Mouse (Mus musculus) kidney, postnatal 0 days (tissue): ENCODE results near the gene Serbp1. TPM values are rescaled to one million over a fixed set of nuclear protein-coding genes. Genes with fewer than 3 reads are reported as not detected.

Experiments used
- ATAC-seq: fragments of 200-750 bp; cut with Nextera tagmentation; replicated peaks from 2 replicates; pipeline ENCODE4 v1.8.0; 2017; ENCODE audit warnings: low read depth, moderate number of reproducible peaks, moderate TSS enrichment, moderate library complexity; ENCODE audit not compliant: low FRiP score
- DNase-seq: peaks from one replicate; pipeline ENCODE4 v3.0.0-alpha.2; 2016; ENCODE audit warnings: low spot score
- H3K27ac ChIP-seq: fragments of 300-500 bp; sonication (generic); 2 replicates; pipeline ENCODE4 v1.5.1; 2014; ENCODE audit warnings: mild to moderate bottlenecking
- H3K27me3 ChIP-seq: fragments of 300-500 bp; sonication (generic); 2 replicates; pipeline ENCODE4 v1.6.1; 2014; ENCODE audit warnings: low read length, mixed read lengths; ENCODE audit not compliant: insufficient read depth
- H3K36me3 ChIP-seq: fragments of 300-500 bp; sonication (generic); 2 replicates; pipeline ENCODE4 v1.6.1; 2014; ENCODE audit warnings: low read length, mixed read lengths; ENCODE audit not compliant: insufficient read depth
- H3K4me1 ChIP-seq: fragments of 300-500 bp; sonication (generic); replicated peaks from 2 replicates; pipeline ENCODE4 v1.6.1; 2014; ENCODE audit warnings: antibody characterized with exemption, low read length, mixed read lengths; ENCODE audit not compliant: insufficient read depth
- H3K4me2 ChIP-seq: fragments of 300-500 bp; sonication (generic); 2 replicates; pipeline ENCODE4 v1.6.1; 2014; ENCODE audit warnings: mild to moderate bottlenecking, low read length, moderate library complexity, mixed read lengths
- H3K4me3 ChIP-seq: fragments of 300-500 bp; sonication (generic); replicated peaks from 2 replicates; pipeline ENCODE4 v1.5.1; 2014; ENCODE audit warnings: low read depth, low read length
- H3K9ac ChIP-seq: fragments of 300-500 bp; sonication (generic); 2 replicates; pipeline ENCODE4 v1.6.1; 2014; ENCODE audit warnings: low read depth, low read length
- H3K9me3 ChIP-seq: fragments of 300-500 bp; sonication (generic); replicated peaks from 2 replicates; pipeline ENCODE4 v1.6.1; 2016; ENCODE audit warnings: low read length, inconsistent platforms, mixed read lengths
- CTCF ChIP-seq: IDR thresholded peaks from 2 replicates; pipeline ENCODE4 v1.5.1; 2016; ENCODE audit warnings: antibody characterized with exemption, low read depth, mild to moderate bottlenecking, moderate library complexity
- polyA plus RNA-seq: library from polyadenylated mRNA; unstranded; fragments of >200 nt; fragmentation: Nextera tagmentation; extraction: Ambion mirVana; gene quantifications from 2 replicates; pipeline ENCODE4 v1.2.1, GENCODE M21; 2015

The Serbp1 gene
- polyA plus RNA-seq, 1 experiment from 2014 or later = 371 TPM

DNA sequence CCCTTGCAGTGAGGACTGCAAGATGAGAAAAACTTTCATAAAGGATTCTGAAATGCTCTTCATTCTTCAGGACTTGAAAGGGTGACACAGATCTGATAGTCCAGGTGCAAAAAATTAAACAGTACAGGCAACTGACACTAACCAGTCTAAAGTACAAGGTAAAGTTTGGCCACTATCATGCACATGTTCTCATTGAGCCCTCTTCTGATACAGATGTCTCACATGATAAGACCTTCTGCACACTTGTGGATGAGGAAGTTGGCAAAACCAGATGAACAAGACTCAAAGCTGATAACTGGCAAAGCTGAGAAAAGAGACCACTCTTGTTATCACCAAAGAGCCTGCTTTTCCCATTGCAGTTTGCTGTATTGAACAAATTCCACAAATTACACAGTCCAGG, 100.0 kb downstream of the Serbp1 start:
- Histone ChIP-seq H3K4me1 (no peaks in the 10 kb centered on the region), H3K36me3 (no peaks in the 10 kb centered on the region), H3K27ac (no peak overlapping the region), H3K9me3 (no peaks in the 10 kb centered on the region), H3K9ac (no peak overlapping the region), H3K4me2 (no peak overlapping the region), H3K27me3 (no peaks in the 10 kb centered on the region), H3K4me3 (no peak overlapping the region)
- TF ChIP-seq CTCF = no peak
- DNase-seq (no peak), ATAC-seq (no peak)

DNA sequence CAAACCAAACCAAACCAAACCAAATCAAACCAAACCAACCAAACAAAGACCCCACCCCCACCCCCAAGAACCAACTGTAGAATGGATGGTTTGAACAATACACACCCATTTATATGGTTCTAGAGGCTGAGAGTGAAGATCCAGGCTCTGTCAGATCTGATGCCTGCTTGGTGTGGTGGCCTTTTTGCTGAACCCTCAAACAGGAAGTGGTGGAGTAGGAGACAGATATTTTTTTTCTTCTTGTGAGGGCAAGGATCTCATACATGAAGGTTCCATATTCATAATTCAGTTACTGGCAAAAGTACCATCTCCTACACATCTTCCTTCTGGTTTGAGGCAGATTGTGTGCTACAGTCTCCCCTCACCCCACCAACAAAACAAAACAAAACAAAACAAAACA, 101.5 kb downstream of the Serbp1 start:
- no peak overlapping the region for H3K4me2 ChIP-seq
- ATAC-seq (no peak), DNase-seq (no peak)
- H3K27me3 ChIP-seq = no peaks in the 10 kb centered on the region
- no peak overlapping the region for H3K9ac ChIP-seq
- H3K4me1 ChIP-seq = no peaks in the 10 kb centered on the region
- H3K9me3 ChIP-seq = no peaks in the 10 kb centered on the region
- H3K27ac ChIP-seq = no peak overlapping the region
- H3K4me3 ChIP-seq = no peak overlapping the region
- H3K36me3 ChIP-seq = no peaks in the 10 kb centered on the region
- TF ChIP-seq CTCF = no peak

Other genes starting within 250 kb of the Serbp1 start
- 66.5 and 70.7 TPM in 2 replicates for gene Gadd45a, start 200.7 kb upstream of the Serbp1 start, polyA plus RNA-seq
- not detected in 2 replicates for gene Il12rb2, start 138.0 kb downstream of the Serbp1 start, polyA plus RNA-seq